Mouse (Mus musculus) embryonic stem cell, embryonic (primary cell): Measurements from ENCODE around the gene Ryr1.

Source experiments
- CTCF ChIA-PET, 4 experiments: fragments of 300-600 bp in 2 of 4; fragments of 350-600 bp in 2 of 4; sonication (Branson Sonifier 250); formaldehyde crosslinking; loops; one replicate each; lab custom pipeline; 2022; ENCODE audit warnings: inconsistent platforms in 2 of 4; lab: Charles Lee
- POLR2A ChIA-PET, 4 experiments: fragments of 300-600 bp in 2 of 4; fragments of 350-600 bp in 2 of 4; sonication (Branson Sonifier 250); formaldehyde crosslinking; loops; one replicate each; lab custom pipeline; 2022; ENCODE audit warnings: antibody characterized with exemption in 4 of 4, inconsistent platforms in 1 of 4; lab: Charles Lee

Gene Ryr1

DNA sequence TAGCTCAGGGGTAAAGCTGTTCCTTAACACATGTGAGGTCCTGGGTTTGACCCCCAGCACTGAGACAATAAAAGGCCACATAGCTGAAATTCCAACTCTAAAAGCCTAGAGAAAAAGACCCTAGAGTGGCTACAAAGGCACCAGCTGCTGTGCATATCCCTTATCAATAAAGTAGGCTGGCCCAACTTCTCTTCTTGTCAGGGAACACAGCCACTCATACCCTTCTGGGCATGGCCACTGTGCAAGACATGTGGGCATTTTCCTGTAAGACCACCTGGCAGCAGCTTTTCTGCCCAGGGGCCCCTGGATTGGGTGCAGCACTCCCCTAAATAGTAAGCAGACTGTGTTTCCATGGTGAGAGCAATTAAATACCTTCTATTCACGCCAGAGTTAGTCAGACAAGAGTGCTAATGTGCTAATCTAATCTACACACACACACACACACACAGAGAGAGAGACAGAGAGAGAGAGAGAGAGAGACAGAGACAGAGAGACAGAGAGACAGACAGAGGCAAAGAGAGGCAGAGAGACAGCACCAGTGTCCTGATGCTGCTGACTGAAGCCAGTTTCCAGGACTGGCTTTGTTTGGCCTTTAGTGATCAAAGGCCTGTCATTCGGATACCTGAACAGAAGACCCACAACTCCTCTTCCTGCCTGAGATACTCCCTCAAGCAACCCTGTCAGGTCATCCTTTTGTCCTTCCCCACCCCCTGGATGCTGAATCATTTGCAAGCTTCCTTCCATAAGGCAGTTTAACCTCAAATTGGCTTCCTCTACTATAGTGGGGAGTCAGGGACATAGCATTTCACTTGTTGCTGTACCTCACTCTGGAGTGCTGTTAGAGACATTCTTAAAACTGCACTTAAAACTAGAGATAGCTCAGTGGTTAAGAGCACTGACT is 171.3 kb downstream of the Ryr1 start:
- CTCF ChIA-PET: interaction anchor here in 3 of 4 experiments (0.6 to 1.6 kb wide), 9 partner anchors 14 to 730 kb away, joined by 3 to 5 read pairs (median 3); no protein-coding TSS in a partner anchor
- POLR2A ChIA-PET: interaction anchor here (0.5 to 16.8 kb wide), 30 partner anchors 8 to 853 kb away, joined by 3 to 235 read pairs (median 4); partner anchors contain the start of genes Eif3k (in 4 of the 4), Map4k1 (in 4 of the 4) and Actn4 (in 2 of the 4)
